Mouse (Mus musculus): Measurements from ENCODE around the gene Olfr1377. TPM values are rescaled to one million over a fixed set of nuclear protein-coding genes. Genes with fewer than 3 reads are reported as not detected.

Olfr1377 gene
- not detected in 2 replicates for polyA plus RNA-seq (2012)

- no peak for TF ChIP-seq GATA1 (IDR thresholded peaks at IDR 0.05; ENCODE audit: low read length)
These were observed at the start of gene Olfr1377 for GRCm38 (mm10) chr11:50981667-50982066. Gene Olfr1377, plus strand, starts transcription at chr11:50981967.

DNA sequence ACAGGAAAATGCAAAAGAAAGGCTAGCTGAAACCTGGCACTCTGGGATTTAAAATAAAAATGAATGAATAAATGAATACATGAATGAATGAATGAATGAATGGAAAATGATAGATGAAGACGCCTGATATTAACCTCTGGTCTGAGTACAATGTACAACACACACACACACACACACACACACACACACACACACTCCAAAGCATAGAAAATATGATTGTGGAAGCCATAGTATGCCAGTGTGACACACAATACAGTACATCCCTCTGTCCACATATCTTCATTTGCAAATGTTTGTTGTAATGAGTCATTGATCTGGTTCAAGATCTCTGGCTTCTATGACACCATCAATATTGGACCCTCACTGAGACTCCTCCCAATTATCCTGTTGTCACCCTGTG lies 49.7 kb upstream of the Olfr1377 start:
- TF ChIP-seq GATA1 (IDR thresholded peaks at IDR 0.05; ENCODE audit: low read length) = no peak

DNA sequence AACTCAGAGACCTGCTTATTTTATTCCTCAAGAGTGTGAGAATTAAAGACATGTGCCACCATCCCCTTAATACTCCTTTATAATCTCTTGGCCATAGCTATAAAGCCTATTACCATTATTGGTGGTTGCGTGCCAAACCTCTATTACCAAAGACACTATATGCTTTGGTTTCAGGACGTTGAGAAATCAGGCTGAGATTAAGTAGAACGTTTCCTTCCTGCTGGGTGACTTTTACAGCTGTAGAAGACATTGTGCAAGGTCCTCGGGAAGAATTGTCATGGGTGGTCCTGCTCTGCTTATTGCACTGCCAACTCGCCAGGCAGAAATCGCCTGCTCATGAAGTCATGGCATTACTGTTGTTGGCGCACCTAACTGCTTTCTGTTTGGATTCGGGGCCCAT lies 43.3 kb upstream of the Olfr1377 start:
- TF ChIP-seq GATA1 (IDR thresholded peaks at IDR 0.05; ENCODE audit: low read length) = no peak

DNA sequence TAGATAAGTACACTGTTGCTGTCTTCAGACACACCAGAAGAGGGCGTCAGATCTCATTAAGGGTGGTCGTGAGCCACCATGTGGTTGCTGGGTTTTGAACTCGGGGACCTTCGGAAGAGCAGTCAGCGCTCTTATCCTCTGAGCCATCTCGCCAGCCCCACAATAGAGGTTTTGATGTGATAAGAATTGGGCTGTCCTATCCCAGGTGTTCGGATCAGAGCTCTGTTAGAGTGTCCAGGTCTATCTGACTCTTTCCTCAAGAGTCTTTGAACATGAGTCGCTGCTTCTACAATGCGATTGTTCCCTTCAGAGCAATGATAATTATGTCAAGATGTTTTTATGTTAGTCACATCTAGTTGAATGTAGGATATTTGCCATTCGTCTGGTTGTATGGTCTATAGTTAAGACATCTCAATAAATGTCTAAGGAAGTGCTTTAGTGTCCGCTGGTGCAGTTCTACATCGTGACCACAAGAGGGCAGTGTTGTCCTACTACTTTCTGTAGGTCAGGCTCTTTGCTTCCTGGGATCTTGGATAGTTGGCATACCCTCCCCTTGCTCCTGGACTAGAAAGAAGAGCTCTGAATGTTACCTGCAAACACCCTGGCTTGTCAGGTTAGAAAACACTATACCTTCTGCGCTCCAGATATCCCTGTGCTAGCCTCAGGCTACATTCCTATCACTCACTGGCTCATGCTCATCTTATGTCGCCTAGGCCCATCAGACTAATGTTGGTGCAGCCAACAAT lies 42.0 kb upstream of the Olfr1377 start:
- no peak for TF ChIP-seq GATA1 (IDR thresholded peaks at IDR 0.05; ENCODE audit: low read length)

DNA sequence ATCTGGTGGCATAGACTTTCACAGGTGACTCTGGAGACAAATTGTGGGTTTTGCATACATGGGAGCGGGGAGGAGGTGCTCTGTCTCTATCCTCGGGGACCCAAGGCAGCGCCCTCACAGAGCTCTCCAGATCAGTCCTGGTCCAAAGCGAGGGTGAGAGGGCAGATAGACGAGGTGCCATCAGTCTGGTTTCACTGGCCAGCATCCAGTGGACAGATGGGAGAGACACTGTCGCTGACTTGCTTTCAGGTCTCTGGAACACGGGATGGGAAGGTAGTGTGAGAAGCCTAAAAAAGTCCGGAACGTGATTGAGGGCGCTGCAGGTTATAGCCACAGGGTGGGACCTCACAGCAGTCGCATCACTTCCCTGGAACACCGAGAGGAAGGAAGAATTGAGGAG lies 39.4 kb upstream of the Olfr1377 start:
- TF ChIP-seq GATA1 (IDR thresholded peaks at IDR 0.05; ENCODE audit: low read length) = no peak

GRCm38 (mm10) chr11:50943506-50943905 lies 38.3 kb upstream of the Olfr1377 start, which contains the start of gene 4933414I15Rik:
Gene 4933414I15Rik, minus strand, starts transcription at chr11:50943765.
- no peak for TF ChIP-seq GATA1 (IDR thresholded peaks at IDR 0.05; ENCODE audit: low read length)

GRCm38 (mm10) chr11:50952290-50952689 lies 29.5 kb upstream of the Olfr1377 start:
- no peak for TF ChIP-seq GATA1 (IDR thresholded peaks at IDR 0.05; ENCODE audit: low read length)

DNA sequence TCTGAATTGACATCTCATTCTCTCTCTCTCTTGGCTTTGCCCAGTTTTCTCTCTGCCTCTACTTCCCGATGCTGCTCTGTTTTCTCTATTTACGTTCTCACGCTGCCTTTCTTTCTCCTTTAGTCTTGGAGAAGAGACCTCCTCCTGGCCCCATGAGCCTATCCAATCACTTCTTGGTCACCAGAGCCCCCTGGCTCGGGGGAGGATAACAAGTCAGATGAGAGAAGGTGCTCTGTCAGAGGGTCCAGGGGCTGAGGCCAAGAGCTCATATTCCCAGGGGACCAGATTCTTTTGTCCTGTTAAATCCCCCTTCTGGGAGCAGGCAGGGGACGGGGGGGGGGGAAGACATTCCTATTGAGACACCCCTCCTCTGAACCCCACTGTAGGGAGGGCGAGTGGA lies 28.1 kb upstream of the Olfr1377 start, which contains the start of gene Prop1:
TSS of gene Prop1 (minus strand) at position 101 of the 400 bp plus-strand sequence.
- TF ChIP-seq GATA1 (IDR thresholded peaks at IDR 0.05; ENCODE audit: low read length) = no peak

GRCm38 (mm10) chr11:50964886-50965285 lies 16.9 kb upstream of the Olfr1377 start:
- no peak for TF ChIP-seq GATA1 (IDR thresholded peaks at IDR 0.05; ENCODE audit: low read length)

DNA sequence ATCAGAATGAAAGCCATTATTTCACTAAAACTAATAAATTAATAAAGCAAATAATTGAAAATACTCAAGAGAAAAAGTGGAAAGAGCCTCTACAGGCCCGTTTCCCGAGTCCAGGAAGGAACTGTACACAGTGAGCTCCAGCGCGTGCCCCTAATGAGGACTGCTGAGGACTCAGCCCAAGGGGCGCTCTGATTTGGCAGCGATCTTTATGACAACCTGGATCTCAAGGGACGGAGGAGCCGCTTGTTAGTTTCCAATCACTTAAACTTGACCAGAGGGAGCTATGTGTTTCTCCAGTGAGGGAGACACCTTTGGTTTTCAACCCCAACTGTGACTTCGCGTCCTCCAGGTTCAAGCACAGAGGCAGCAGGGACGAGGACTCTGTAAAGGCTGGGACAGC lies 15.5 kb upstream of the Olfr1377 start, which contains the start of gene Olfr1378:
TSS of gene Olfr1378 (plus strand) at position 301 of the 400 bp plus-strand sequence.
- no peak for TF ChIP-seq GATA1 (IDR thresholded peaks at IDR 0.05; ENCODE audit: low read length)

- no peak for TF ChIP-seq GATA1 (IDR thresholded peaks at IDR 0.05; ENCODE audit: low read length)
These were observed 4.6 kb upstream of the Olfr1377 start for GRCm38 (mm10) chr11:50977216-50977615.

DNA sequence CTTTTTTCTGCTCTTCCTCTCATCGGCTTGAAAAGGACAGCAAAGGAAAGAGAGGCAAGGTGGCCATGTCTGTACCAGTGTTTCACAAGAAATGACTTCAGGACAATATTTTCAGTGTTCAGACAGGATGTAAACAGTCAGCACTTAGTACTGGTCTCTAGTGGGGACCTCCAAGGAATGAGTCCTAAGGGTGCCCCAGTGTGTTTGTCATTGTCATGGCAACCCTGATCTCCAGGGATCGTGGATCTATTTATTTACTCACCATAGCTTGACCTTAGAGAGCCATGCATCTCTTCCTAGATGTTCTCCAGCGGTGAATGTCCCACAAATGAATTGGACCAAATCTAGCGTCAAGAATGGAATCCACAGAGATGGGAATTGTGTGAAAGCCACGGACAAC lies 21.5 kb downstream of the Olfr1377 start, which contains the start of gene Olfr51:
TSS of gene Olfr51 (plus strand) at position 301 of the 400 bp plus-strand sequence.
- no peak for TF ChIP-seq GATA1 (IDR thresholded peaks at IDR 0.05; ENCODE audit: low read length)

DNA sequence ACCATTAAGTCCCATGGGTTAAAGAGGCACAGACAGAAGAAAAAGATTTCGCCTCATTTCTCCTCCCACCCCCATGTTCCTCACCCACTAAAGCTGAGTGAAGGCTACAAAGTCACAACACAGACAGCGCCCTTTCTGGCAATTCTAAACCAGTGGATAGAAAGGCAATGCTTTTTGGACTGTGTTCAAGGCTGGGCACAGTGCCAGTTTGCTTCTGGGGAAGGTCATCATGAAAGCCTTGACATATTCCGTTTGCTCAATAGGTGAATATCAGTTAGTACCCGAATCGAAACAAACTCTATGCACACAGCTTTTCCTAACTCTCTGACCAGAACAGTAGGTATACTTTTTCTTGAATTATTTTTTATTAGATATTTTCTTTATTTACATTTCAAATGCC lies 30.1 kb downstream of the Olfr1377 start:
- TF ChIP-seq GATA1 (IDR thresholded peaks at IDR 0.05; ENCODE audit: low read length) = no peak

- TF ChIP-seq GATA1 (IDR thresholded peaks at IDR 0.05; ENCODE audit: low read length) = no peak
These were observed 32.2 kb downstream of the Olfr1377 start, which contains the start of gene Olfr54 for GRCm38 (mm10) chr11:51013936-51014335. Gene Olfr54, plus strand, starts transcription at chr11:51014236.

GRCm38 (mm10) chr11:51016341-51016740 lies 34.6 kb downstream of the Olfr1377 start:
- TF ChIP-seq GATA1 (IDR thresholded peaks at IDR 0.05; ENCODE audit: low read length) = no peak

GRCm38 (mm10) chr11:51030225-51030624 lies 48.5 kb downstream of the Olfr1377 start:
- TF ChIP-seq GATA1 (IDR thresholded peaks at IDR 0.05; ENCODE audit: low read length) = no peak

GRCm38 (mm10) chr11:51032851-51033250 lies 51.1 kb downstream of the Olfr1377 start:
- TF ChIP-seq GATA1 (IDR thresholded peaks at IDR 0.05; ENCODE audit: low read length) = no peak
